Mouse (Mus musculus) midbrain, postnatal 0 days (tissue): ENCODE results near the gene Crhr1. TPM values are rescaled to one million over a fixed set of nuclear protein-coding genes. Genes with fewer than 3 reads are reported as not detected.
A peak's percentile ranks its signal among the peaks of the same experiment; 100 is the strongest.

Experiments
- ATAC-seq: fragments of 200-750 bp; cut with Nextera tagmentation; 2 replicates; pipeline ENCODE4 v1.8.0; 2017; ENCODE audit warnings: moderate number of reproducible peaks, mild to moderate bottlenecking, moderate TSS enrichment, moderate library complexity; ENCODE audit not compliant: low FRiP score
- DNase-seq: peaks from one replicate; pipeline ENCODE4 v3.0.0-alpha.2; 2015; ENCODE audit warnings: low spot score
- H3K27ac ChIP-seq: fragments of 300-500 bp; sonication (generic); 2 replicates; pipeline ENCODE4 v1.5.1; 2014; ENCODE audit warnings: low read depth, mild to moderate bottlenecking, low read length, mixed read lengths
- H3K27me3 ChIP-seq: fragments of 300-500 bp; sonication (generic); 2 replicates; pipeline ENCODE4 v1.6.1; 2014; ENCODE audit warnings: low read length, control low read depth, mixed read lengths; ENCODE audit not compliant: insufficient read depth
- H3K36me3 ChIP-seq: fragments of 300-500 bp; sonication (generic); 2 replicates; pipeline ENCODE4 v1.6.1; 2014; ENCODE audit warnings: low read length, control low read depth, mixed read lengths; ENCODE audit not compliant: insufficient read depth
- H3K4me1 ChIP-seq: fragments of 300-500 bp; sonication (generic); 2 replicates; pipeline ENCODE4 v1.6.1; 2014; ENCODE audit warnings: mild to moderate bottlenecking, control low read depth, antibody characterized with exemption, low read length, mixed read lengths; ENCODE audit not compliant: insufficient read depth
- H3K4me2 ChIP-seq: fragments of 300-500 bp; sonication (generic); 2 replicates; pipeline ENCODE4 v1.6.1; 2014; ENCODE audit warnings: low read depth, mild to moderate bottlenecking, low read length, mixed read lengths; ENCODE audit not compliant: poor library complexity, severe bottlenecking
- H3K4me3 ChIP-seq: fragments of 300-500 bp; sonication (generic); 2 replicates; pipeline ENCODE4 v1.5.1; 2014; ENCODE audit warnings: low read depth, mild to moderate bottlenecking, low read length, moderate library complexity
- H3K9ac ChIP-seq: fragments of 300-500 bp; sonication (generic); replicated peaks from 2 replicates; pipeline ENCODE4 v1.6.1; 2014; ENCODE audit warnings: mild to moderate bottlenecking, low read length, moderate library complexity, mixed read lengths; ENCODE audit not compliant: poor library complexity, severe bottlenecking
- H3K9me3 ChIP-seq: fragments of 300-500 bp; sonication (generic); 2 replicates; pipeline ENCODE4 v1.6.1; 2016; ENCODE audit warnings: low read length, control low read depth
- CTCF ChIP-seq: IDR thresholded peaks from 2 replicates; pipeline ENCODE4 v1.5.1; 2016; ENCODE audit warnings: antibody characterized with exemption, mild to moderate bottlenecking
- WGBS: fragments of 180-500 bp; shearing (Covaris S2); extraction: QIAGEN DNeasy Blood & Tissue Kit; methylation state at CpG from one replicate; pipeline ENCODE4 v1.1.7; 2014; 5-methylcytosine and 5-hydroxymethylcytosine counted together
- polyA plus RNA-seq: library from polyadenylated mRNA; unstranded; fragments of >200 nt; fragmentation: Nextera tagmentation; extraction: Ambion mirVana; gene quantifications from 2 replicates; pipeline ENCODE4 v1.2.1, GENCODE M21; 2015
- total RNA-seq: library from RNA; depleted of rRNA; stranded (reverse); fragments of >200 nt; gene quantifications from 2 replicates; pipeline ENCODE4 v1.2.3, GENCODE M21; 2014

Crhr1 gene
- total and polyA plus RNA-seq, 2 experiments from 2014 or later, result 7.2 to 28.0 TPM

GRCm38 (mm10) chr11:104156391-104156790 lies 23.7 kb downstream of the Crhr1 start:
- WGBS, result 64% methylated on average over 3 of the region's 3 CpGs
- no peaks in the 10 kb centered on the region for H3K27me3 ChIP-seq
- H3K4me1 ChIP-seq, result no peaks in the 10 kb centered on the region; the same call in 1 of the 2 replicates
- DNase-seq (no peak), ATAC-seq (no peak)
- TF ChIP-seq CTCF, result no peak
- no peak overlapping the region for H3K4me3 ChIP-seq
- H3K27ac ChIP-seq, result no peak overlapping the region
- no peaks in the 10 kb centered on the region for H3K36me3 ChIP-seq
- no peak overlapping the region for H3K4me2 ChIP-seq
- no peaks in the 10 kb centered on the region for H3K9me3 ChIP-seq
- no peak overlapping the region for H3K9ac ChIP-seq

- no peaks in the 10 kb centered on the region for H3K36me3 ChIP-seq
- no peaks in the 10 kb centered on the region; the same call in 1 of the 2 replicates for H3K4me1 ChIP-seq
- TF ChIP-seq CTCF, result peak; percentile 70
- 1% methylated on average over 23 of the region's 23 CpGs for whole genome bisulfite sequencing
- H3K9me3 ChIP-seq, result no peaks in the 10 kb centered on the region
- peak overlapping the region; percentile 67 for H3K9ac ChIP-seq
- H3K4me2 ChIP-seq, result peak overlapping the region; percentile 85
- ATAC-seq (peak; percentile 93), DNase-seq (peak; percentile 91)
- peak overlapping the region; percentile 92 for H3K27ac ChIP-seq
- H3K4me3 ChIP-seq, result peak overlapping the region; percentile 39
- H3K27me3 ChIP-seq, result no peaks in the 10 kb centered on the region
Observed at GRCm38 (mm10) chr11:104157603-104158259, 25.1 kb downstream of the Crhr1 start.

DNA sequence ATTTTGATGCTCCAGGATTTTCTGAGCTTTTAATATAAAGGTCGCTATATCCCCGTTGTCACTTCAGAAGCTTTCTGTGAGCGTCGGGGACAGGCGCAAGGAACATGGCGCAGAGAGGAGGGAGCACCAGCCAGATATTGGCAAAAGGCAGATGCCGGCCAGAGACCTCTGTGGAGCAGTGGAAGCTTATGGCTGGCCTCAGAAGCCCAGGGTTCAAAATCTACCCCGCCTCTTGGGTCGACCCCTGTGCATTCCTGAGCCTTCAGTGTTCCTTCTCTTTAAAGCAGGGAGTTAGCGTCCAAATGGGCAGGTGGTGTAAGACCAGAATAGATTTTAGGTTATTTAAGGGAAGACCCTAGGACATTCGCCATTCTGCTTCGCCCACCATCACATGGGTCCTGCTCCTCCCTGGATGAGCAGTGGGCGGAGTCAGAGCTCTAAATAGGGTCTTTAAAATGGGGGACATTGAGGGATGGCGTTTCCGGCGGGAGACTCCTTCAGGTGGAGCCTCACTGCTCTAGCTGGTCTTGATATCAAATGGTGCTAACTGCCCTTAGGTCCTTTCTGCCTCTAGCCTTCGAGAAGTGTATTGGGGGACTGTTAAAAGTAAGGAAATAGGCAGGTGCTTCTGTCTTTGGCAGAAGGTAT lies 25.7 kb downstream of the Crhr1 start:
- Histone ChIP-seq H3K27me3 (no peaks in the 10 kb centered on the region), H3K4me1 (no peaks in the 10 kb centered on the region; the same call in 1 of the 2 replicates), H3K9ac (peak overlapping the region; percentile 67; the same call in 1 of the 2 replicates), H3K36me3 (no peaks in the 10 kb centered on the region), H3K4me2 (peak overlapping the region; percentile 85), H3K9me3 (no peaks in the 10 kb centered on the region), H3K4me3 (peak overlapping the region; percentile 39), H3K27ac (peak overlapping the region; percentile 92)
- 4% methylated on average over 17 of the region's 17 CpGs for WGBS
- ATAC-seq (peak; percentile 50; the same call in 1 of the 2 replicates), DNase-seq (peak; percentile 50)
- no peak for TF ChIP-seq CTCF

GRCm38 (mm10) chr11:104159769-104160272 lies 27.2 kb downstream of the Crhr1 start:
- no peak overlapping the region for H3K4me3 ChIP-seq
- no peaks in the 10 kb centered on the region for H3K27me3 ChIP-seq
- DNase-seq, result no peak
- no peaks in the 10 kb centered on the region; the same call in 1 of the 2 replicates for H3K4me1 ChIP-seq
- no peak for TF ChIP-seq CTCF
- no peak overlapping the region for H3K27ac ChIP-seq
- H3K4me2 ChIP-seq, result no peak overlapping the region
- WGBS, result 86% methylated on average over 4 of the region's 4 CpGs
- H3K9me3 ChIP-seq, result no peaks in the 10 kb centered on the region
- ATAC-seq, result no peak
- no peaks in the 10 kb centered on the region for H3K36me3 ChIP-seq
- H3K9ac ChIP-seq, result no peak overlapping the region

DNA sequence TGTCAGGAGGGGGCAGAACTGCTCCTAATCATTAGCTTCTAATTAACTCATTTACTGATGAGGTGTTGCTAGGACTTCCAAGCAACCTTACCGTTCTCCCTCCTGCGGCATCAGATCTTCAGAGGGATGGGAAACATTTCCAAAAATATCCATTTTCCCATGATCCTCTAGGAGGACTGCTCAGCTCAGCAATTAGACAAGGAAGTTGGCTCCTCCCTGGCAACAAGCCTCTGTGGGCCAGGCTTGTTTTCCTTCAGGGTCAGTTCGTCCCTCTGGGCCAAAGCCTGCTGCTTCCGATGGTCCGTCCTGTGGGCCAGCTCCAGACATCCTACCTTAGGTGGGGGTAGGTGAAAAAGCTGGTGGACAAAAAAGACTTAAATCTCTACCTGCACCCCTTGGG lies 28.5 kb downstream of the Crhr1 start:
- Histone ChIP-seq H3K4me2 (no peak overlapping the region), H3K27ac (no peak overlapping the region), H3K36me3 (no peaks in the 10 kb centered on the region), H3K4me1 (no peaks in the 10 kb centered on the region; the same call in 1 of the 2 replicates), H3K27me3 (no peaks in the 10 kb centered on the region), H3K4me3 (no peak overlapping the region), H3K9me3 (no peaks in the 10 kb centered on the region), H3K9ac (no peak overlapping the region)
- DNase-seq, result no peak
- no peak for TF ChIP-seq CTCF
- 84% methylated on average over 5 of the region's 5 CpGs for WGBS
- ATAC-seq, result no peak

DNA sequence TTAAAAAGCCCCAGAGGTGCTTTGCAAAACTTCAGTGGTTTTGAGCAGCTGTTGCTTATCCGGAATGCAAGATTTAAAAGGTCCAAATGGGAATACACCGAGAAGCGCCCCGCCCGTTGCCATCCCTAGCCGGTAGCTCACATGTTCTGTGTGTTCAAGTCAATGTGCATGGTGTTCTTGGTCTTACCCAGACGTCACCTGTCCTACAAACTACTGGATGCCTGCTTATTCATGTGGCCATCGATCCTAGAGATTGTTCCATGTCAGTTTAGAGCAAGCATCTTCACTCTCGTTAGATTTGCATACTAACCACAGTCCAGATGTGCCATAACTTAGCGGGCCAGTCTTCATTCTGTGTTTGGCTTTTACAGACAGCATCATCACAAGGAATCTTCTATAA lies 31.6 kb downstream of the Crhr1 start:
- WGBS, result 86% methylated on average over 10 of the region's 10 CpGs
- no peak overlapping the region for H3K4me3 ChIP-seq
- H3K4me2 ChIP-seq, result no peak overlapping the region
- H3K9me3 ChIP-seq, result no peaks in the 10 kb centered on the region
- H3K36me3 ChIP-seq, result no peaks in the 10 kb centered on the region
- TF ChIP-seq CTCF, result no peak
- DNase-seq (no peak), ATAC-seq (no peak)
- no peak overlapping the region for H3K27ac ChIP-seq
- H3K27me3 ChIP-seq, result no peaks in the 10 kb centered on the region
- H3K4me1 ChIP-seq, result no peaks in the 10 kb centered on the region
- H3K9ac ChIP-seq, result no peak overlapping the region
